Mouse (Mus musculus) thymus, adult 2 months (tissue): ENCODE measurements around the gene Mthfr.

ENCODE experiments used
- CTCF ChIP-seq: fragments of 200-500 bp; IDR thresholded peaks from 2 replicates; pipeline ENCODE4 v1.5.1; 2012; ENCODE audit warnings: mild to moderate bottlenecking, control low read depth, low read length, moderate library complexity, borderline replicate concordance; ENCODE audit not compliant: control insufficient read depth, poor library complexity, insufficient read depth; ENCODE audit errors: extremely low read depth
- POLR2A ChIP-seq: fragments of 200-500 bp; IDR thresholded peaks from 2 replicates; pipeline ENCODE4 v1.6.1; 2012; ENCODE audit warnings: mild to moderate bottlenecking, low read length, control low read depth, moderate library complexity; ENCODE audit not compliant: control insufficient read depth, poor library complexity, insufficient read depth; ENCODE audit errors: extremely low read depth

GRCm38 (mm10) chr4:148056801-148057200 is 17.9 kb downstream of the Mthfr start:
- TF ChIP-seq POLR2A (no peak), CTCF (no peak)
